Mouse (Mus musculus) MEL (cell line): Measurements from ENCODE around the gene Ispd.

Experiments used
- CHD2 ChIP-seq: IDR thresholded peaks from 2 replicates; pipeline ENCODE4 v1.6.1; 2011; ENCODE audit warnings: low read length, improper control_type of control experiment
- CTCF ChIP-seq, 3 experiments: IDR thresholded peaks in 2 of 3; conservative IDR thresholded peaks in 1 of 3; 2 replicates each; pipeline ENCODE4 v1.5.1; 2011 to 2012; ENCODE audit warnings: low read length in 3 of 3, low read depth in 2 of 3, mild to moderate bottlenecking in 2 of 3, improper control_type of control experiment in 1 of 3, inconsistent platforms in 1 of 3, mixed read lengths in 1 of 3, moderate library complexity in 1 of 3; ENCODE audit not compliant: control insufficient read depth in 1 of 3, insufficient read depth in 1 of 3, poor library complexity in 1 of 3, severe bottlenecking in 1 of 3
- ELF1 ChIP-seq: IDR thresholded peaks from 2 replicates; pipeline ENCODE4 v1.6.1; 2014; ENCODE audit warnings: low read depth, mild to moderate bottlenecking, inconsistent platforms, low read length, improper control_type of control experiment, moderate library complexity
- GATA1 ChIP-seq: IDR thresholded peaks from 2 replicates; pipeline ENCODE4 v1.6.1; 2011; ENCODE audit warnings: low read depth, low read length, improper control_type of control experiment
- JUND ChIP-seq: IDR thresholded peaks from 2 replicates; pipeline ENCODE4 v1.6.1; 2011; ENCODE audit warnings: low read depth, mild to moderate bottlenecking, improper control_type of control experiment, low read length
- MXI1 ChIP-seq: IDR thresholded peaks from 2 replicates; pipeline ENCODE4 v1.6.1; 2011; ENCODE audit warnings: mild to moderate bottlenecking, low read depth, low read length, improper control_type of control experiment
- MYC ChIP-seq: IDR thresholded peaks from 2 replicates; pipeline ENCODE4 v1.6.1; 2011; ENCODE audit warnings: low read depth, mild to moderate bottlenecking, low read length, improper control_type of control experiment, moderate library complexity
- NRF1 ChIP-seq: IDR thresholded peaks from 2 replicates; pipeline ENCODE4 v1.6.1; 2014; ENCODE audit warnings: low read depth, mild to moderate bottlenecking, inconsistent platforms, low read length, improper control_type of control experiment, moderate library complexity; ENCODE audit not compliant: poor library complexity, insufficient read depth, severe bottlenecking
- USF1 ChIP-seq: IDR thresholded peaks from 2 replicates; pipeline ENCODE4 v1.6.1; 2014; ENCODE audit warnings: low read depth, mild to moderate bottlenecking, inconsistent platforms, low read length, improper control_type of control experiment, moderate library complexity
- ZNF384 ChIP-seq: IDR thresholded peaks from 2 replicates; pipeline ENCODE4 v1.6.1; 2012; ENCODE audit warnings: low read depth, mild to moderate bottlenecking, inconsistent platforms, low read length, improper control_type of control experiment

DNA sequence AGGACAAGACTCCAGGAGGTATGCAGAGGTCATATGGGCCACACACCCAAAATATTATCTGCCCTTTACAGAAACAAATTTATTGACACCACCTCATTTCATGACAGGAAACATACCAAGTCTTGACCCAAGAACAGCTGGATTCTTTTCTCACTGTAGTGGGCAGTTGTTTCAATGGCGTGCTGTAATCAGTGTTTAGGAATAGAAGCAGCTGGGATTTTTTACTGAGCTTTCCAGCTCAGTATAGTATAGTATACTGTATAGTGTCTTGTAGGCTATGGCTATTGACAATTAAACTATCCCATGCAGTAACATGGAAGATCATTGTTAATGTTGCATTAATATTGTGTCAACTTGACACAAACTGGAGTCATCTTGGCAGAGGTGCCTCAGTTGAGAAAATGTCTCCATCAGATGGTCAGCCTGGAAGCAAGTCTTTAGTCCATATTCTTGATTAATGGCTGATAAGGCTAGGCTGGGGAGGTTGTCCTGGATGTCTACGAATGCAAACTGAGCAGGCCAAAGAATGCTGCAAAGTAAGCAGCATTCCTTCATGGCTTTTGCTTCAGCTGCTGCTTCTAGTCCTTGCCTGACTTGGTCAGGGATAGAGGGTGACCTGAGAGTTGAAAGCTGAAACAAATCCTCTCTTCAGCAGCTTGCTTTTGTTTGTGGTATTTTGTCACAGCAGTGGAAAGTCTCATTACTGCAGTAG lies 216.4 kb downstream of the Ispd start:
- no peak for TF ChIP-seq CTCF (IDR thresholded peaks at IDR 0.05 in 2 of 3, conservative IDR thresholded peaks at IDR 0.05 in 1 of 3; ENCODE audit: control insufficient read depth in 1 of 3, insufficient read depth in 1 of 3, low read depth in 2 of 3, low read length in 3 of 3, poor library complexity in 1 of 3, severe bottlenecking in 1 of 3)
- TF ChIP-seq MYC: no peak
- no peak for TF ChIP-seq NRF1
- no peak for TF ChIP-seq ZNF384
- no peak for TF ChIP-seq GATA1
- no peak for TF ChIP-seq MXI1
- no peak for TF ChIP-seq ELF1
- no peak for TF ChIP-seq JUND
- no peak for TF ChIP-seq CHD2
- no peak for TF ChIP-seq USF1
